Mouse (Mus musculus) kidney, postnatal 14 days (tissue): ENCODE data around the gene Oosp2.

Experiments used
- DNase-seq: peaks from one replicate; pipeline ENCODE4 v3.0.0; 2022; ENCODE audit warnings: mixed read lengths

Oosp2 gene

GRCm38 (mm10) chr19:11660459-11660858 lies at the start of gene Oosp2:
Gene Oosp2, minus strand, starts transcription at chr19:11660559.
- no peak for DNase-seq

- no peak for DNase-seq
These were observed 38.0 kb upstream of the Oosp2 start for GRCm38 (mm10) chr19:11698342-11698741.

GRCm38 (mm10) chr19:11696755-11697154 lies 36.4 kb upstream of the Oosp2 start, which contains the start of gene Oosp3:
Gene Oosp3, plus strand, starts transcription at chr19:11697055.
- no peak for DNase-seq

- no peak for DNase-seq
These were observed 31.1 kb upstream of the Oosp2 start for GRCm38 (mm10) chr19:11691454-11691853.

- no peak for DNase-seq
These were observed 30.5 kb upstream of the Oosp2 start, which contains the start of gene Oosp1 for GRCm38 (mm10) chr19:11690839-11691238. Gene Oosp1, minus strand, starts transcription at chr19:11691150.

GRCm38 (mm10) chr19:11661562-11661961 lies 1.2 kb upstream of the Oosp2 start:
- DNase-seq, result no peak

- no peak for DNase-seq
These were observed 1.2 kb downstream of the Oosp2 start for GRCm38 (mm10) chr19:11659142-11659541.

GRCm38 (mm10) chr19:11649564-11649963 lies 10.8 kb downstream of the Oosp2 start:
- no peak for DNase-seq

- DNase-seq, result no peak
These were observed 14.2 kb downstream of the Oosp2 start for GRCm38 (mm10) chr19:11646166-11646565.

- no peak for DNase-seq
These were observed 19.6 kb downstream of the Oosp2 start, which contains the start of gene Ms4a3 for GRCm38 (mm10) chr19:11640732-11641131. Gene Ms4a3, minus strand, starts transcription at chr19:11640851.

- no peak for DNase-seq
These were observed 21.3 kb downstream of the Oosp2 start for GRCm38 (mm10) chr19:11639038-11639437.

GRCm38 (mm10) chr19:11635572-11635971 lies 24.8 kb downstream of the Oosp2 start:
- DNase-seq, result no peak

- DNase-seq, result no peak
These were observed 26.0 kb downstream of the Oosp2 start for GRCm38 (mm10) chr19:11634330-11634729.

- DNase-seq, result no peak
These were observed 26.6 kb downstream of the Oosp2 start for GRCm38 (mm10) chr19:11633732-11634131.

- no peak for DNase-seq
These were observed 35.1 kb downstream of the Oosp2 start for GRCm38 (mm10) chr19:11625231-11625630.

- no peak for DNase-seq
These were observed 35.6 kb downstream of the Oosp2 start for GRCm38 (mm10) chr19:11624800-11625199.

- DNase-seq, result no peak
These were observed 36.8 kb downstream of the Oosp2 start, which contains the start of gene Ms4a2 for GRCm38 (mm10) chr19:11623551-11623950. Gene Ms4a2, minus strand, starts transcription at chr19:11623719.

- no peak for DNase-seq
These were observed 42.4 kb downstream of the Oosp2 start for GRCm38 (mm10) chr19:11617983-11618382.

GRCm38 (mm10) chr19:11614805-11615204 lies 45.6 kb downstream of the Oosp2 start:
- DNase-seq, result no peak

- no peak for DNase-seq
These were observed 46.4 kb downstream of the Oosp2 start for GRCm38 (mm10) chr19:11613776-11614443.

GRCm38 (mm10) chr19:11613084-11613483 lies 47.3 kb downstream of the Oosp2 start:
- no peak for DNase-seq

GRCm38 (mm10) chr19:11612293-11612692 lies 48.1 kb downstream of the Oosp2 start:
- no peak for DNase-seq

GRCm38 (mm10) chr19:11611541-11611945 lies 48.8 kb downstream of the Oosp2 start:
- DNase-seq, result peak; percentile 16

GRCm38 (mm10) chr19:11608172-11608571 lies 52.2 kb downstream of the Oosp2 start:
- DNase-seq, result peak; percentile 17

- no peak for DNase-seq
These were observed 55.8 kb downstream of the Oosp2 start, which contains the start of gene Ms4a6d for GRCm38 (mm10) chr19:11604603-11605002. Gene Ms4a6d, minus strand, starts transcription at chr19:11604849.
